In the genomic region with DNA sequence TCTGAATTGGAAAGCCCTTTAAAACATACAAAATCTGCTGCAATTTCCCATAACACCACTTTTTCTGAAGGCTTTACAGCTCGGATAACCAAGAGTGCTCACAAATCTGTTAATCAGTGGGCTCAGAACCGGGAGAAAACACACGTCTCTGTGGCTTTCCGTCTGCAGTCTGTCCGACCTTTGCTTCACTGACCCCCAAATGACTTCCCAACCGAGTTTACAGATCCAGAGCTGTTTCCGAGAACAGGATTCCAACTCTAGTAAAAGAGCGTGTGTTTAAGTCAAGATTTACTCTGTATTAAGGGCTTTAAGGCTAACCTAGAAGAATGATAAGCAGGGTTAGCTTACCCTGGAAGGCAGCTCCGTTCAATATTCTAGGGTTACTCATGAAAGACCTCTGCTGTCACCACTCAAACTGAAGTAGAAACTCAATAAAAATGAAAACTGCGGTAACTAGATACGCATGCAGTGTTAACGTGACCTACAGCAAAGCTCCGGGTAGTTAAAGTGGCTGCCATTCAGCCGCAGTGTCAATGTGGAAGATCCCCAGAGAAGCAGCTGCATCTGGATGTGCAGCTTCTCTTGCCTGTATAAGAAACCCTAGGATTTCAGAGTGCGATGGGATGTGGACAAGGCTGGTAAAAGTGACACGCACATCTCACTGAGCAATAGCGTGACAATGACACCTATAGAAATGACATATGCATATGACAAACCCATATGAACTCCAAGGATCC, we compare ENCODE assay signal across 15 mouse cellular contexts.
A peak's percentile ranks its signal among the peaks of the same experiment; 100 is the strongest.
DNase-seq lines count a peak whose midpoint lies in the region; ATAC-seq and TF ChIP-seq lines count a peak whose summit lies in the region.
"Had no signal": no experiment of that assay in that cellular context is flagged by ENCODE, and none has a peak within 500 bp of the region (broad histone marks: within the 10 kb centered on the region; RNA-seq: fewer than 3 reads in every experiment).

No protein-coding gene starts in this region.

- H3K79me2 ChIP-seq in liver, adult 2 months (ENCODE audit: control insufficient read depth, insufficient read depth, low read length) = no peaks in the 10 kb centered on the region

- intact Hi-C loops in left cerebral cortex, postnatal 14 days (cut with DNase I) = no loop called here

- ATAC-seq in liver, embryonic 12.5 days = no peak
- no peak for ATAC-seq in kidney, postnatal 0 days (replicated peaks; ENCODE audit: low FRiP score, low read depth)
- peak; percentile 53; the same call in 1 of the 2 replicates for ATAC-seq in stomach, embryonic 14.5 days (ENCODE audit: insufficient number of reproducible peaks, insufficient read depth, low FRiP score, low read depth)
- ATAC-seq: forebrain, embryonic 14.5 days had no signal

- peaks cover 7% of the 10 kb centered on the region; the same call in 1 of the 2 replicates for H3K4me1 ChIP-seq in liver, adult 2 months (ENCODE audit: control insufficient read depth, insufficient read depth, low read length)
- H3K4me1 ChIP-seq in liver, embryonic 12.5 days = no peaks in the 10 kb centered on the region
- H3K4me1 ChIP-seq in kidney, postnatal 0 days (replicated peaks; ENCODE audit: insufficient read depth, low read length) = no peaks in the 10 kb centered on the region
- peaks cover 14% of the 10 kb centered on the region; the same call in 1 of the 2 replicates for H3K4me1 ChIP-seq in stomach, embryonic 14.5 days (ENCODE audit: control insufficient read depth, insufficient read depth, low read length)
- H3K4me1 ChIP-seq: heart, embryonic 10.5 days had no signal

- no peaks in the 10 kb centered on the region for H3K27me3 ChIP-seq in liver, adult 2 months (ENCODE audit: control insufficient read depth, insufficient read depth, low read length)
- H3K27me3 ChIP-seq in liver, embryonic 12.5 days (replicated peaks) = no peaks in the 10 kb centered on the region
- no peaks in the 10 kb centered on the region for H3K27me3 ChIP-seq in kidney, postnatal 0 days (ENCODE audit: insufficient read depth, low read length)
- no peaks in the 10 kb centered on the region for H3K27me3 ChIP-seq in stomach, embryonic 14.5 days (ENCODE audit: control insufficient read depth, insufficient read depth, low read length)

- WGBS in liver, adult 2 months = 34% methylated on average over 17 of the region's 17 CpGs
- WGBS in liver, embryonic 12.5 days (ENCODE audit: insufficient replicate concordance) = 66% methylated on average over 17 of the region's 17 CpGs
- WGBS in kidney, postnatal 0 days = 27% methylated on average over 17 of the region's 17 CpGs
- WGBS in stomach, embryonic 14.5 days = 22% methylated on average over 17 of the region's 17 CpGs

- H3K27ac ChIP-seq in liver, adult 2 months (replicated peaks; ENCODE audit: insufficient read depth, low read depth, low read length) = no peak overlapping the region
- H3K27ac ChIP-seq in liver, embryonic 12.5 days = no peak overlapping the region
- 0 out of 2 replicates have a peak overlapping the region, but pooled peaks have one; percentile 20 for H3K27ac ChIP-seq in kidney, postnatal 0 days
- peak overlapping the region; percentile 27; the same call in 1 of the 2 replicates for H3K27ac ChIP-seq in stomach, embryonic 14.5 days (ENCODE audit: low read length)
- H3K27ac ChIP-seq: heart, embryonic 10.5 days had no signal

- H3K9ac ChIP-seq in liver, adult 2 months (ENCODE audit: low read depth, low read length) = no peak overlapping the region
- no peak overlapping the region for H3K9ac ChIP-seq in liver, embryonic 12.5 days
- H3K9ac ChIP-seq in kidney, postnatal 0 days (ENCODE audit: low read depth, low read length) = no peak overlapping the region
- no peak overlapping the region for H3K9ac ChIP-seq in stomach, embryonic 14.5 days (replicated peaks; ENCODE audit: low read depth, low read length)

- no peaks in the 10 kb centered on the region for H3K9me3 ChIP-seq in liver, embryonic 12.5 days (replicated peaks)
- no peaks in the 10 kb centered on the region for H3K9me3 ChIP-seq in kidney, postnatal 0 days (replicated peaks; ENCODE audit: low read length)
- no peaks in the 10 kb centered on the region for H3K9me3 ChIP-seq in stomach, embryonic 14.5 days (ENCODE audit: control insufficient read depth, low read depth, low read length)
- H3K9me3 ChIP-seq: heart, embryonic 10.5 days had no signal

- DNase-seq in liver, adult 2 months (ENCODE audit: extremely low read depth, low read depth, low spot score) = peak; percentile 59
- DNase-seq in hindlimb bud, embryonic 11.5 days (ENCODE audit: extremely low spot score, low read depth, low spot score) = peak; percentile 28
- DNase-seq in kidney, postnatal 0 days (ENCODE audit: low spot score) = peak; percentile 65
- no peak for DNase-seq in left cerebral cortex, postnatal 14 days (ENCODE audit: low spot score in 2 of 2)
- DNase-seq in left cerebral cortex, adult 9 months (ENCODE audit: low spot score in 2 of 2) = no peak
- DNase-seq: adrenal gland, postnatal 10 days; cerebellum, postnatal 10 days; gastrocnemius, postnatal 10 days; heart, postnatal 36 days; retina, postnatal 1 day; spleen, adult 18-20 months had no signal

- TF ChIP-seq POLR2A in liver, adult 2 months (IDR thresholded peaks at IDR 0.05; ENCODE audit: extremely low read depth, insufficient read depth, low read length) = no peak

- H3K36me3 ChIP-seq in liver, adult 2 months (ENCODE audit: control insufficient read depth, insufficient read depth, low read length) = no peaks in the 10 kb centered on the region
- H3K36me3 ChIP-seq in liver, embryonic 12.5 days = no peaks in the 10 kb centered on the region
- no peaks in the 10 kb centered on the region for H3K36me3 ChIP-seq in kidney, postnatal 0 days (ENCODE audit: insufficient read depth, low read length)
- no peaks in the 10 kb centered on the region for H3K36me3 ChIP-seq in stomach, embryonic 14.5 days (ENCODE audit: control insufficient read depth, insufficient read depth, low read length)
- H3K36me3 ChIP-seq: heart, embryonic 10.5 days had no signal

- H3K4me3 ChIP-seq in liver, adult 2 months (ENCODE audit: insufficient read depth, low read depth, low read length) = peak overlapping the region; percentile 29
- H3K4me3 ChIP-seq in liver, embryonic 12.5 days = no peak overlapping the region
- H3K4me3 ChIP-seq in kidney, postnatal 0 days (replicated peaks; ENCODE audit: low read depth, low read length) = no peak overlapping the region
- H3K4me3 ChIP-seq in stomach, embryonic 14.5 days (ENCODE audit: low read depth, low read length) = no peak overlapping the region
- H3K4me3 ChIP-seq: heart, embryonic 10.5 days had no signal

- H3K4me2 ChIP-seq in liver, embryonic 12.5 days = no peak overlapping the region
- peak overlapping the region; percentile 30; the same call in 1 of the 2 replicates for H3K4me2 ChIP-seq in kidney, postnatal 0 days (ENCODE audit: low read length)
- peak overlapping the region; percentile 15; the same call in 1 of the 2 replicates for H3K4me2 ChIP-seq in stomach, embryonic 14.5 days (replicated peaks; ENCODE audit: low read depth, low read length)

- TF ChIP-seq CTCF in liver, adult 2 months (IDR thresholded peaks at IDR 0.05; ENCODE audit: low read depth, low read length) = no peak
- no peak for TF ChIP-seq CTCF in kidney, postnatal 0 days (IDR thresholded peaks at IDR 0.05; ENCODE audit: low read depth)

Comparison
In these comparisons a context has a peak if more than half of its experiments do, and no peak if none do; other contexts are left out.
1. DNase-seq: peak in liver, adult 2 months (single experiment), hindlimb bud, embryonic 11.5 days (single experiment) and kidney, postnatal 0 days (single experiment); none in left cerebral cortex, postnatal 14 days (0 of 2) and left cerebral cortex, adult 9 months (0 of 2).
2. H3K27ac ChIP-seq: peak in kidney, postnatal 0 days (single experiment) and stomach, embryonic 14.5 days (single experiment); none in liver, adult 2 months (single experiment) and liver, embryonic 12.5 days (single experiment).